Mouse (Mus musculus) lung, embryonic 15.5 days (tissue): ENCODE data around the gene Tlcd2. TPM values are rescaled to one million over a fixed set of nuclear protein-coding genes. Genes with fewer than 3 reads are reported as not detected.

ENCODE experiments used
- ATAC-seq: fragments of 200-750 bp; cut with Nextera tagmentation; 2 replicates; pipeline ENCODE4 v1.8.0; 2017; ENCODE audit warnings: moderate number of reproducible peaks, borderline replicate concordance; ENCODE audit not compliant: low FRiP score, low TSS enrichment; ENCODE audit errors: extremely low read depth
- H3K27ac ChIP-seq: fragments of 300-500 bp; sonication (generic); 2 replicates; pipeline ENCODE4 v1.5.1; 2015; ENCODE audit warnings: moderate library complexity, mild to moderate bottlenecking, inconsistent platforms
- H3K27me3 ChIP-seq: fragments of 300-500 bp; sonication (generic); 2 replicates; pipeline ENCODE4 v1.6.1; 2015; ENCODE audit warnings: inconsistent platforms
- H3K36me3 ChIP-seq: fragments of 300-500 bp; sonication (generic); 2 replicates; pipeline ENCODE4 v1.6.1; 2015; ENCODE audit warnings: inconsistent platforms
- H3K4me1 ChIP-seq: fragments of 300-500 bp; sonication (generic); 2 replicates; pipeline ENCODE4 v1.6.1; 2015; ENCODE audit warnings: inconsistent platforms
- H3K4me2 ChIP-seq: fragments of 300-500 bp; sonication (generic); 2 replicates; pipeline ENCODE4 v1.6.1; 2015; ENCODE audit warnings: inconsistent platforms, mild to moderate bottlenecking, moderate library complexity
- H3K4me3 ChIP-seq: fragments of 300-500 bp; sonication (generic); 2 replicates; pipeline ENCODE4 v1.5.1; 2015; ENCODE audit warnings: mild to moderate bottlenecking, inconsistent platforms
- H3K9ac ChIP-seq: fragments of 300-500 bp; sonication (generic); 2 replicates; pipeline ENCODE4 v1.6.1; 2015; ENCODE audit warnings: inconsistent platforms
- H3K9me3 ChIP-seq: fragments of 300-500 bp; sonication (generic); 2 replicates; pipeline ENCODE4 v1.6.1; 2016; ENCODE audit warnings: inconsistent platforms
- WGBS: fragments of 180-500 bp; shearing (Covaris S2); methylation state at CpG from one replicate; pipeline ENCODE4 v1.1.7; 2015; 5-methylcytosine and 5-hydroxymethylcytosine counted together
- polyA plus RNA-seq: library from polyadenylated mRNA; unstranded; fragments of >200 nt; fragmentation: Nextera tagmentation; extraction: Ambion mirVana; gene quantifications from 2 replicates; pipeline ENCODE4 v1.2.1, GENCODE M21; 2015

Tlcd2 gene
- polyA plus RNA-seq, 1 experiment from 2014 or later = 18.0 TPM

DNA sequence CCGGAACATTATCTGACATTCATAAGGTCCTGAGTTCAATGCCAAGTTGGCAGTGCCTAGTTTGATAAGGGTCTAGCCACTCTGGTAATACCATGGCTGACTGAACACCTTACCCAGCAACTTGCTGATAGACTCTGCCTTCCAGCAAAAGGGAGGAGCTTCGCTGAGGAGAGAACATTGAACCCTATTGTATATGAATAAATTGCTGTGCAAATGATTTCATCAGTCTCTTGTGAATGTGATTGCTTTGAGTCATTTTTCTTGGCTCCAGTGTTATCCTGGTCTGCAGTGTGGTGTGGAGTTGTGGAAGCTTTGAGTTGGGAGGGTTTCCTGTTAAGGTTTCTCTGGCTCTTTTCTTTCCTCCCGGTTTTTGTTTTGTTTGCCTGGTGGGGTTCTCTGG is 9.2 kb downstream of the Tlcd2 start:
- ATAC-seq = no peak
- peaks cover 13% of the 10 kb centered on the region; the same call in 1 of the 2 replicates for H3K4me1 ChIP-seq
- WGBS = 74% methylated on average over 3 of the region's 3 CpGs
- no peak overlapping the region for H3K4me2 ChIP-seq
- H3K27me3 ChIP-seq = no peaks in the 10 kb centered on the region
- H3K9ac ChIP-seq = no peak overlapping the region
- no peak overlapping the region for H3K4me3 ChIP-seq
- H3K27ac ChIP-seq = no peak overlapping the region
- peaks cover under 1% of the 10 kb centered on the region; the same call in 1 of the 2 replicates for H3K36me3 ChIP-seq
- no peaks in the 10 kb centered on the region for H3K9me3 ChIP-seq

DNA sequence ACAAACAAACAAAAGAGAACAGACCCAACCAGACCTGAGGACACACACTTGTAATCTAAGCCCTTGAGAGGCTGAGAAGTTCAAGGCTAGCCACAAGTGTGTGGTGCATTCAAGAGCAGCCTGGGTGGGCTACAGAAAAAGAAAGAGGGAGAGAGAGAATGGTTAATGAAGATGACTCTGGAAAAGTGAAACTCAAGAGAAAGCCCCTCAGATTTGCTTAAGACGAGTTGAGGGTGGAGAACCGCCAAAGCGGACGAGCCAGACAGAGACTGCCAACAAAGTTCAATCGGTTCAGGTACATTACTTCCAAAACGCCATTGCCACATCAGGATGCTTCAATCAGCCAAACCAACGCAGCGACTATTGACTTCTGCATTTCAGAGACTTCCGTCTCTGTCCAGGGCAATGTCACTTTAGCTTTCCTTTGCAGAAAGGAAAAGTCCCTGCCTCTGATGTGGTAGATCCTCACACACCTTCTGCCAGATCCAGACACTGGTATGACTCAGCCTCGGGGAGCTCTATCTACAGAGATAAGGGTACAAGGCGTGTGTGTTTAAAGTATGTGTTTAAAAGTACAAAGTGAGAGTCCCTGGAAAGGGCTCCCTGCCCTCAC is 11.1 kb downstream of the Tlcd2 start:
- ATAC-seq = no peak
- Histone ChIP-seq H3K4me1 (peaks cover 10% of the 10 kb centered on the region; the same call in 1 of the 2 replicates), H3K9me3 (no peaks in the 10 kb centered on the region), H3K4me3 (no peak overlapping the region), H3K27me3 (no peaks in the 10 kb centered on the region), H3K27ac (no peak overlapping the region), H3K4me2 (no peak overlapping the region), H3K36me3 (no peaks in the 10 kb centered on the region), H3K9ac (no peak overlapping the region)
- 70% methylated on average over 11 of the region's 11 CpGs for WGBS

DNA sequence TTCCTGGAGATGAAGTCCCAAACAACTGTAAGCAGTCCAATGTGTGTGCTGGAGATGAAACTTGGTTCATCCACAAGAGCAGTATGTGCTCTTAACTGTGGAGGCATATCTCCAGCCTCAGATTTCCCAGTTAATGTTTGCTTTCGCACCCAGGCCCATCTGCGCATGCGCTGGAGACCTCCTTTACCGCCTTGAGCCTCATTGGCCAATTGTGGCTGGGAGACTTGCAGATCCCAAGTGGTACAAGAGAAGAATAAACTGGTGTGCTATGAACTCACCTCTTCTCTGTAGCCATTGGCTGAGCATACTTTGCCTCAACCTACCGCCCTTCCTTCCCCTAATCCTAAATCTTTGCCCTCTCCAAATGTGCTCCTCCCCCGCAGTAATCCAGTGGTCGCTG is 11.9 kb downstream of the Tlcd2 start:
- Histone ChIP-seq H3K9ac (no peak overlapping the region), H3K27ac (no peak overlapping the region), H3K27me3 (no peaks in the 10 kb centered on the region), H3K4me1 (peaks cover 2% of the 10 kb centered on the region; the same call in 1 of the 2 replicates), H3K4me2 (no peak overlapping the region), H3K9me3 (no peaks in the 10 kb centered on the region), H3K36me3 (no peaks in the 10 kb centered on the region), H3K4me3 (no peak overlapping the region)
- no peak for ATAC-seq
- WGBS = 59% methylated on average over 7 of the region's 7 CpGs

DNA sequence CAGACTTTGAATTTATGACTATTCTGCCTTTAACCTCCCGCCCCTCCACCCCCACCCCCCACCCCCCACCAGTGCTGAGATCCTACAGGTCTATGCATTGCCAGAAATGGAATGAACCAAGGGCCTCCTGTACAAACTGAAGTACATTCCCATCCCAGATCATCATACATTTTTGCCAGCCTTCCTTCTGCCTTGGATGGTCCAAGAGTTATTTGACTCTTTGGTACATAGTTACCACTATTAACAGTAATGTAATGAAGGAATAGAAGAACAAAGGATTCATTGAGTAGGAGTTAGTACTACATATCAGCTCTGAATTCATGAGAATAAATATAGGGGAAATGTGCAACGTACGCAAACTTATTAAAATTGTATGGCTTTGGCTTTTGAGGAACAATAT is 24.7 kb downstream of the Tlcd2 start:
- Histone ChIP-seq H3K9me3 (no peaks in the 10 kb centered on the region), H3K4me2 (peak overlapping the region; percentile 81; the same call in 1 of the 2 replicates), H3K4me3 (peak overlapping the region; percentile 83), H3K36me3 (peaks cover 19% of the 10 kb centered on the region), H3K27me3 (no peaks in the 10 kb centered on the region), H3K9ac (no peak overlapping the region), H3K27ac (no peak overlapping the region), H3K4me1 (peaks cover 13% of the 10 kb centered on the region)
- peak; percentile 47; the same call in 1 of the 2 replicates for ATAC-seq
- WGBS = 20% methylated on average over 3 of the region's 3 CpGs

DNA sequence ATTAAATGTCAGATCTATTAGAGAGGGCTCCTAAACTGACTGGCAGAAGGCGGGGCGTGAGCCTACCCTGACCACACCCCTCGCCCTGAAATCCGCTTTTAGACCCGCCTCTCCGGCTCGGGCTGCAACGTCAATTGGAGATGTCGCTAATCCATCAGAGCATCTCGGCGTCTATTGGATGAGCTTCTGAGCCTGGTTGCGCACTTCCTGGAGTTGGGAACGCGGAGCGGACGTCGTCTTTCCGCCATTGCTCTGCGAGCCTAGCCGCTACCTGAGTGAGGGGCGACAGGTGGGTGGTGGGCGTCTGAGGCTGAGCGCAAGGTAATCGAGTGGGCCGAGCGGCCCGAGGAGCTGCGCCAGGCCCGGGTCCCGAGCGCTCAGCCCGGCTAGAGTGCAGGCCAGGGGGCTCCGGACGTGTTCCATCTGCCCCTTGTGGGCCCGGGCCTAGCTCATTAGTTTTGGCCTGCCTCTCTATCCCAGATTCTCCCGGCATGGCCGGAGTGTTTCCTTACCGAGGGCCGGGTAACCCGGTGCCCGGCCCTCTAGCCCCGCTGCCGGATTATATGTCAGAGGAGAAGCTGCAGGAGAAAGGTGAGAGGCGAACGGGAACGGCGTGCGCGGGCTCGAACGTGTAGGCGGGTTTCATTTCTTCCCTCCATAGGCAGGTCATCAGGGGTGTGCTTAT is 25.2 kb downstream of the Tlcd2 start, which contains the start of gene Prpf8:
Gene Prpf8, plus strand, starts transcription at position 216 of the 685 bp plus-strand sequence.
- Histone ChIP-seq H3K4me1 (peaks cover 13% of the 10 kb centered on the region), H3K4me3 (peak within 1 kb of the TSS; percentile 83)
- under 1% methylated on average over 52 of the region's 52 CpGs for WGBS

DNA sequence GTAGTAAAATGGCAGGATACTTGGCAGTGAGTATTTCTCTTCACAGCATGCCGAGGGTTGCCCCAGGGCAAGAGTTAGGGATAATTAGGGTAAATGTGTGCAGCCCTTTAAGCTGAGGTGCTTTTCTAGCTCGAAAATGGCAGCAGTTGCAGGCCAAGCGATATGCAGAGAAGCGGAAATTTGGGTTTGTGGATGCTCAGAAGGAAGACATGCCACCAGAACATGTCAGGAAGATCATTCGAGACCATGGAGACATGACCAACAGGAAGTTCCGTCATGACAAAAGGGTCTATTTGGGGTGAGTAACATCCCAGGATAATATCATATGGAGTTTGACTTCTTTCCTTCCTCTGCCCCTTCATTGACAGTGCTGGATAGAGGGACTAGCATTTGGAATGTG is 26.0 kb downstream of the Tlcd2 start:
- H3K9ac ChIP-seq = peak overlapping the region; percentile 91
- H3K9me3 ChIP-seq = no peaks in the 10 kb centered on the region
- peaks cover 32% of the 10 kb centered on the region for H3K36me3 ChIP-seq
- ATAC-seq = no peak
- H3K27me3 ChIP-seq = no peaks in the 10 kb centered on the region
- H3K4me3 ChIP-seq = peak overlapping the region; percentile 83
- peak overlapping the region; percentile 81 for H3K4me2 ChIP-seq
- peaks cover 13% of the 10 kb centered on the region for H3K4me1 ChIP-seq
- WGBS = 32% methylated on average over 6 of the region's 6 CpGs
- no peak overlapping the region for H3K27ac ChIP-seq

More for the DNA sequence above, 25.2 kb downstream of the Tlcd2 start, which contains the start of gene Prpf8:
- Histone ChIP-seq H3K9ac (peak within 1 kb of the TSS; percentile 91), H3K36me3 (peaks cover 25% of the 10 kb centered on the region), H3K27ac (peak within 1 kb of the TSS; percentile 26; the same call in 1 of the 2 replicates), H3K9me3 (no peaks in the 10 kb centered on the region), H3K4me2 (peak within 1 kb of the TSS; percentile 81), H3K27me3 (no peaks in the 10 kb centered on the region)
- peak; percentile 100 for ATAC-seq

DNA sequence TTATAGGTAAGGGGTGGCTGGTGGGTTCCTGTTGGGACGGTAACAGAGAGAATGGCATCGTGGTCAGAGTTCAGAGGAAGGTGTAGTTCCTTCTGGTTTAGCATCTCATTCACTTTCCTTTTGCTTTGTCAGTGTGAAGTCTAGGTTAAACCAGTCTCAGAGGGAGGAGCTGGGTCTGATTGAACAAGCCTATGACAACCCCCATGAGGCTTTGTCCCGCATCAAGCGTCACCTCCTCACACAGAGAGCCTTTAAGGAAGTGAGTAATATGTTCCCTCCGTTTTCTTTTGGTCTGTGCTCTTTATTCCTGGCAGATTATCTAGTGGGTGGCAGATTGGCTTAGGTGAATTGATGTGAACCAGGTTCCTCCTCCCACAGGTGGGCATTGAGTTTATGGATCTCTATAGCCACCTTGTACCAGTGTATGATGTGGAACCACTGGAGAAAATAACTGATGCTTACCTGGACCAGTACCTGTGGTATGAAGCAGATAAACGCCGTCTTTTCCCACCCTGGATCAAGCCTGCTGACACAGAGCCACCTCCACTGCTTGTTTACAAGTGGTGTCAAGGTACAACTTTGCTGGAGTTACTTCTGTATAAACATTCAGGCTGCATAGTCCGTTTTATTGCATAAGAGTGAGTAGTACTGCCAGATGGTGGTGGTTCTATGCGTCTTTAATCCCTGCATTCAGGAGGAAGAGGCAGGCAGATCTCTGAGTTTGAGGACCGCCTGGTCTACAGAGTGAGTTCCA is 33.0 kb downstream of the Tlcd2 start:
- no peak for ATAC-seq
- 87% methylated on average over 10 of the region's 10 CpGs for WGBS
- Histone ChIP-seq H3K9ac (no peak overlapping the region), H3K36me3 (peaks cover 99% of the 10 kb centered on the region), H3K4me1 (no peaks in the 10 kb centered on the region), H3K27ac (no peak overlapping the region), H3K4me2 (no peak overlapping the region), H3K9me3 (no peaks in the 10 kb centered on the region), H3K4me3 (no peak overlapping the region), H3K27me3 (no peaks in the 10 kb centered on the region)

DNA sequence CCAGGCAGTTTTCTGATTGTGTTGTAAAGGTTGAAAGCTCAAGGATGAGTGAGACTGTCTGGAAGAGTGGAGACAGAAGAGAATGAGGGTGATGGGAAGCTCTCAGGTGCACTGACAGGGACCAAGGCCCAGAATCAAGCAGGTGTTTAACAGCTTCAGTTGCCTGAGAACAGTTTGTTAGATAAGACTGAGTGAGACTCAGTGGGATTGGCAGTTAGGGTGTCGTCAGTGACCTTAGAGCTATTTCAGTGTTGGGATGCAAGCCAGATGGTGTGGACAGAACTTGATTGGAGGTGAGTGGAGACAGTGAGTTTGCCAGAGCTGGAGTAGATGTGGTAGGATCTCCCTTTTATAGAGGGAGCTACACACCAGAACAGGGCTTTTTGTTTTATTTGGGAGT is 36.6 kb downstream of the Tlcd2 start:
- Histone ChIP-seq H3K4me3 (no peak overlapping the region), H3K27ac (no peak overlapping the region), H3K36me3 (peaks cover 99% of the 10 kb centered on the region), H3K27me3 (no peaks in the 10 kb centered on the region), H3K9me3 (no peaks in the 10 kb centered on the region), H3K4me2 (no peak overlapping the region), H3K4me1 (no peaks in the 10 kb centered on the region), H3K9ac (no peak overlapping the region)
- WGBS = 85% methylated on average over 1 of the region's 1 CpGs
- no peak for ATAC-seq

DNA sequence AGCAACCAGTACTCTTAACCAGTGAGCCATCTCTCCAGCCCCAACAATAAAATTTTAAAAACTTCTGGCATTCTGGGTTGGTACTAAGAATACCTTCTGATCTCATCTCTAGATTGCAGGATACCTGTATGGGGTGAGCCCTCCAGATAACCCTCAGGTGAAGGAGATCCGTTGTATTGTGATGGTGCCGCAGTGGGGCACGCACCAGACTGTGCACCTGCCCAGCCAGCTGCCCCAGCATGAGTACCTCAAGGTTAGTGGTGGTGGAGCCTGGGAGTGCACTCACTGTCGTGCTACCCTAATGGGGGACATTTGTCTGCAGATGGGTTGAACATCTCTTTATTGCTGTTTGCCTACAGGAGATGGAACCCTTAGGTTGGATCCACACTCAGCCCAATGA is 46.6 kb downstream of the Tlcd2 start:
- H3K4me3 ChIP-seq = no peak overlapping the region
- H3K4me2 ChIP-seq = no peak overlapping the region
- no peak overlapping the region for H3K9ac ChIP-seq
- peaks cover 23% of the 10 kb centered on the region for H3K4me1 ChIP-seq
- no peaks in the 10 kb centered on the region for H3K27me3 ChIP-seq
- no peak for ATAC-seq
- H3K27ac ChIP-seq = no peak overlapping the region
- peaks cover 61% of the 10 kb centered on the region for H3K36me3 ChIP-seq
- whole genome bisulfite sequencing = 92% methylated on average over 4 of the region's 4 CpGs
- no peaks in the 10 kb centered on the region for H3K9me3 ChIP-seq

DNA sequence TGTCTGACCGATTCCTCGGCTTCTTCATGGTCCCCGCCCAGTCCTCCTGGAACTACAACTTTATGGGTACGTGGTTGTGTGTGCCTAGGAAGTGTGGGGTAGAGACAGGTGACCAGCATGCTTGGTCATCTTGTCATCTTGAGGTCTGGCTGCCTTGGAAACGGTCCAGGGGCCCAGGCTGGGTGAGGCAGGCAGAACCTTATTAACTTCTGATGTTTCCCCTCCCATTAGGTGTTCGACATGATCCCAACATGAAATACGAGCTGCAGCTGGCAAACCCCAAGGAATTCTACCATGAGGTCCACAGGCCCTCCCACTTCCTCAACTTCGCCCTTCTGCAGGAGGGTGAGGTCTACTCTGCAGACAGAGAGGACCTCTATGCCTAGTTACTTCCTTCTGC is 47.4 kb downstream of the Tlcd2 start:
- Histone ChIP-seq H3K9me3 (no peaks in the 10 kb centered on the region), H3K4me1 (peaks cover 23% of the 10 kb centered on the region), H3K9ac (no peak overlapping the region), H3K4me3 (no peak overlapping the region), H3K36me3 (peaks cover 54% of the 10 kb centered on the region), H3K27ac (no peak overlapping the region), H3K27me3 (no peaks in the 10 kb centered on the region), H3K4me2 (no peak overlapping the region)
- no peak for ATAC-seq
- 62% methylated on average over 8 of the region's 8 CpGs for WGBS

DNA sequence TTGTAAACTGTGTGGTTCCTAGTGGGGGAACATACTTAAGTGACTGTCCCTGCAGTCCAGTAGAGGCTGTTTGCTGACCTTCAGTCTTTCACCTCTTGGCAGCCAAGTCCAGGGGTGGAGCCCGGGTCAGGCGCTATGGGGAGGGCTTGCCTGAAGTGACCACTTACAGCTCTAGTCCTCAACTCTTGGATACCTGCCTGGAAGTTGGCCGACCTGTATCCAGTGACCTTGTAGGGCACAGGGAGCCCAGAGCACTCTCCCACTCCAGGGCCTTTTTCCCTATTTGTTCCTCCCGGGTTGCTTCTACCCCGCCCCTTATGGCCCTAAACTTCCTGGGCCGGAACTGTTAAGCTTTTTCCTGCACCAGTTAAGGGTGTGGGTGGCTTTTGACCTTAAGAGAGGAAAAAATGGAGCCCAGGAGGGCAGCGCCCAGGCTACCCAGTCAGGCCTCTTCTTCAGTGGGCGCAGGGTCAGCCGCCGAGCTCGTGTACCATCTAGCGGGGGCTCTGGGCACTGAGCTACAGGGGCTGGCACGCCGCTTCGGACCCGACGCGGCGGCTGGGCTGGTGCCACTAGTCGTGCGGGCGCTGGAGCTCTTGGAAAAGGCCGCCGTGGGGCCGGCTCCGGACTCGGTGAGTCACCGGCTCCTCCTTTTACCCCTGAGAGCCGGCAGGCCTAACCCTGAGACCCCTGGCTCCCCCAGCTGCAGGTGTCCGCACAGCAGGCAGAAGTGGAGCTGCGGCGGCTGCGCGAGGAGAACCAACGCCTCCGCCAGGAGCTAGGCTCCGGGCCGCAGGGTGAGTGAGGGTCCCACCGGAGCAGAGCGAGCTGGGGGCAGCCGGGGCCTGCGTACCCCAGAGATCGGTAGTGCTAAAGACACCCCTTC is 48.5 kb downstream of the Tlcd2 start, which contains the start of gene Rilp:
Gene Rilp, plus strand, starts transcription at position 354 of the 886 bp plus-strand sequence.
- Histone ChIP-seq H3K27me3 (no peaks in the 10 kb centered on the region), H3K36me3 (peaks cover 43% of the 10 kb centered on the region), H3K4me1 (peaks cover 23% of the 10 kb centered on the region), H3K4me2 (peak within 1 kb of the TSS; percentile 95), H3K4me3 (peak within 1 kb of the TSS; percentile 49), H3K9me3 (no peaks in the 10 kb centered on the region), H3K27ac (peak within 1 kb of the TSS; percentile 79), H3K9ac (peak within 1 kb of the TSS; percentile 58)
- WGBS = 1% methylated on average over 43 of the region's 43 CpGs
- peak; percentile 75 for ATAC-seq
